Mouse (Mus musculus): ENCODE data around the gene Pde6g.
"Not testable (repeated sequence)": the region's sequence is repeated elsewhere in the genome, so short reads cannot be mapped to it uniquely, and the experiment has no call there.

Gene Pde6g

GRCm38 (mm10) chr11:120422651-120423568, 30.4 kb downstream of the Pde6g start:
- no peak for DNase-seq (ENCODE audit: low spot score)

GRCm38 (mm10) chr11:120418592-120418991, 34.7 kb downstream of the Pde6g start:
- no peak for DNase-seq (ENCODE audit: low spot score)

DNA sequence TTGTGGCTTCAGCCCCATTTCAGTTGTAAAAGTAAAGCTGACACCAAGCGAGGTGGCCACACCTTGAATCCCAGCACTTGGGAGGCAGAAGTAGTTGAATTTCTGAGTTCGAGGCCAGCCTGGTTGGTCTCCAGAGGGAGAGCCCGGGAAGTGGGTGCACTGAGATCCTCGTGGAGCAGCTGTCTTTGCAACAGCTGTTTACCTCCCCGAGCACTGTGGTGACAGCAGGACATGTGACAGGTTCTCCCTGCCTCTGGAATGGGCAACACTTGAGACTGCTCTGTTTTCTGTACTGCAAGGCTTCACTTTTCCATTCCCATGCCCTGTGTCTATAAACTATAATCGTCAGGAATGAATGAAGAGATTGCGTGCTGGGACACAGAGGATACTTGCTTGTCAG, 35.4 kb downstream of the Pde6g start:
- DNase-seq (ENCODE audit: low spot score) = no peak

GRCm38 (mm10) chr11:120413621-120414020, 39.7 kb downstream of the Pde6g start:
- DNase-seq (ENCODE audit: low spot score) = not testable (repeated sequence)

DNA sequence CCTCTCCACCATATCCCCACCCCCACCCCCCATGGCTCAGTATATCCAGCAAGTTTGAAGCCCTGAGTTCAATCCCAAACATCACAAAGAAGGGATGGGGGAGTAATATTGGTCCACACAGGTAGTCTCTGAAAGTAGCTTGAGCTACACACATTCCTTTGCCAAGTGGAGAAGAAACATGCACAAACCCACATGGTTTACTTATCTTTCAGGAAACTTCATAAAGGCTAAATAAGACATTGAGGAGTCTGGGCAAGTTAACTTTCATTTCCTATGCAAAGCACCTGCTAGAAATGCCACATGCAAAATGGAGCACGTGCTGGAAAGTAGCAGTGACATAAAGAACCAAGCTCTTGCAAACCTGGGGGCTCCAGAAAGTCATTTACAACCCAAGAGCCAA, 46.9 kb downstream of the Pde6g start:
- no peak for DNase-seq (ENCODE audit: low spot score)

- no peak for DNase-seq (ENCODE audit: low spot score)
These were observed 47.4 kb downstream of the Pde6g start for GRCm38 (mm10) chr11:120405867-120406266.

DNA sequence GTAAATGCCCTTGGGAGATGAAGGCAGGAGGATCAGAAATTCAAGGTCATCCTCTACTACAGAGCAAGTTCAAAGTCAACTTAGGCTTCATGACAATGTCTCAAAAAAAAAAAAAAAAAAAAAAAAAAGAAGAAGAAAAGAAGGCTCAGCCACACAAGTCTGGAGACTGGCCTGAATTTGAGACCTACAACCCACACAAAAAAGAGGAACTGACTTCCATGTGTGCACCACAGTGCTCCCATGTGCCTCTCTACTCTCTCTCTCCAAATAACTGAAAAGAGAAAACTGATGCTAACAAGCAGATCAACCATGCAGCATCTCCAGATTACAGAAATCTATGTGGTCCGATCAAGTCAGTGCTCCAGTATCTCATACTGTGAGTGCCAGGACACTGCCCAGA, 48.5 kb downstream of the Pde6g start:
- no peak for DNase-seq (ENCODE audit: low spot score)

DNA sequence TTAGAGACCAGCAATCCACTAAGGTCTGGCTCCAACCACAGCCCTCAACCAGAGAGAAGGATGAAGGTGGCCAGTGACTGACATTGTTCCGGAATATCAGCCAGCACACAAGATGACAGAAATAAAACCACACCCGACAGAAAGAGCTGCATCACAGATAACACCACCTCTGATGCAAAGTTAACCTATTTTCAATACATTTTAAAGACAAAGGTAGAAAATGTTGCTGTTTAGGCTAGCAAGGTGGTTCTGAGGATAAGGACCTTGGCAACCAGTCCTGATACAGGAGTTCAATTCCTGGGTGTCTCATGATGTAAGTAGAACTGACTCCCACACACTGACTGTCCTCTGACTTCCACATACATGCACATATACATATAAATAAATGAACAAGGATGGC, 54.0 kb downstream of the Pde6g start:
- no peak for DNase-seq (ENCODE audit: low spot score)

Measured in left cerebral cortex, adult 11 months (tissue).